Mouse (Mus musculus) MEL (cell line): Measurements from ENCODE around the gene Nptn. TPM values are rescaled to one million over a fixed set of nuclear protein-coding genes. Genes with fewer than 3 reads are reported as not detected.

Experiments
- DNase-seq: peaks from one replicate; pipeline ENCODE4 v3.0.0; 2011; ENCODE audit warnings: low read depth, low spot score
- H3K27ac ChIP-seq: 2 replicates; pipeline ENCODE4 v1.5.1; 2012; ENCODE audit warnings: low read depth, mild to moderate bottlenecking, control low read depth, low read length, moderate library complexity; ENCODE audit not compliant: control insufficient read depth
- H3K27me3 ChIP-seq, 2 experiments: fragments of 150-350 bp in 1 of 2; sonication (generic) in 1 of 2; 2 replicates each; pipeline ENCODE4 v1.6.1; 2012; ENCODE audit warnings: low read length in 2 of 2, mild to moderate bottlenecking in 2 of 2, improper control_type of control experiment in 1 of 2, moderate library complexity in 1 of 2; ENCODE audit not compliant: insufficient read depth in 2 of 2, control insufficient read depth in 1 of 2
- H3K36me3 ChIP-seq, 2 experiments: 2 replicates each; pipeline ENCODE4 v1.6.1; 2012 to 2014; ENCODE audit warnings: low read length in 2 of 2, improper control_type of control experiment in 1 of 2, inconsistent platforms in 1 of 2, mild to moderate bottlenecking in 1 of 2; ENCODE audit not compliant: insufficient read depth in 2 of 2, control insufficient read depth in 1 of 2
- H3K4me1 ChIP-seq, 2 experiments: fragments of 150-350 bp in 1 of 2; sonication (generic) in 1 of 2; 2 replicates each; pipeline ENCODE4 v1.6.1; 2012; ENCODE audit warnings: low read length in 2 of 2, improper control_type of control experiment in 1 of 2, mild to moderate bottlenecking in 1 of 2; ENCODE audit not compliant: insufficient read depth in 2 of 2, control insufficient read depth in 1 of 2
- H3K4me3 ChIP-seq, 2 experiments: fragments of 150-350 bp in 1 of 2; sonication (generic) in 1 of 2; 2 replicates each; pipeline ENCODE4 v1.5.1; 2012; ENCODE audit warnings: low read depth in 2 of 2, low read length in 2 of 2, mild to moderate bottlenecking in 2 of 2, moderate library complexity in 2 of 2, control low read depth in 1 of 2, improper control_type of control experiment in 1 of 2; ENCODE audit not compliant: control insufficient read depth in 1 of 2, insufficient read depth in 1 of 2
- H3K79me2 ChIP-seq: 2 replicates; pipeline ENCODE4 v1.6.1; 2012; ENCODE audit warnings: mild to moderate bottlenecking, low read length, moderate library complexity; ENCODE audit not compliant: control insufficient read depth, poor library complexity, insufficient read depth
- H3K9ac ChIP-seq: 2 replicates; pipeline ENCODE4 v1.6.1; 2012; ENCODE audit warnings: low read depth, mild to moderate bottlenecking, control low read depth, low read length, moderate library complexity; ENCODE audit not compliant: control insufficient read depth, poor library complexity, severe bottlenecking
- H3K9me3 ChIP-seq: fragments of 150-350 bp; sonication (generic); replicated peaks from 2 replicates; pipeline ENCODE4 v1.6.1; 2012; ENCODE audit warnings: mild to moderate bottlenecking, low read length, improper control_type of control experiment, moderate library complexity; ENCODE audit not compliant: insufficient read depth
- CHD1 ChIP-seq: IDR thresholded peaks from 2 replicates; pipeline ENCODE4 v1.6.1; 2012; ENCODE audit warnings: low read depth, mild to moderate bottlenecking, inconsistent platforms, low read length, improper control_type of control experiment
- CHD2 ChIP-seq: IDR thresholded peaks from 2 replicates; pipeline ENCODE4 v1.6.1; 2011; ENCODE audit warnings: low read length, improper control_type of control experiment
- CTCF ChIP-seq, 3 experiments: IDR thresholded peaks in 2 of 3; conservative IDR thresholded peaks in 1 of 3; 2 replicates each; pipeline ENCODE4 v1.5.1; 2011 to 2012; ENCODE audit warnings: low read length in 3 of 3, low read depth in 2 of 3, mild to moderate bottlenecking in 2 of 3, improper control_type of control experiment in 1 of 3, inconsistent platforms in 1 of 3, mixed read lengths in 1 of 3, moderate library complexity in 1 of 3; ENCODE audit not compliant: control insufficient read depth in 1 of 3, insufficient read depth in 1 of 3, poor library complexity in 1 of 3, severe bottlenecking in 1 of 3
- EP300 ChIP-seq, 2 experiments: IDR thresholded peaks; 2 replicates each; pipeline ENCODE4 v1.6.1; 2011; ENCODE audit warnings: improper control_type of control experiment in 2 of 2, low read length in 2 of 2, low read depth in 1 of 2, mild to moderate bottlenecking in 1 of 2
- JUND ChIP-seq: IDR thresholded peaks from 2 replicates; pipeline ENCODE4 v1.6.1; 2011; ENCODE audit warnings: low read depth, mild to moderate bottlenecking, improper control_type of control experiment, low read length
- KAT2A ChIP-seq: conservative IDR thresholded peaks from 2 replicates; pipeline ENCODE4 v1.6.1; 2012; ENCODE audit warnings: low read depth, low read length, improper control_type of control experiment, inconsistent platforms
- MAFK ChIP-seq: IDR thresholded peaks from 2 replicates; pipeline ENCODE4 v1.6.1; 2011; ENCODE audit warnings: low read depth, mild to moderate bottlenecking, low read length, improper control_type of control experiment, borderline replicate concordance
- MAX ChIP-seq: IDR thresholded peaks from 2 replicates; pipeline ENCODE4 v1.6.1; 2011; ENCODE audit warnings: low read length, improper control_type of control experiment
- MAZ ChIP-seq: IDR thresholded peaks from 2 replicates; pipeline ENCODE4 v1.6.1; 2012; ENCODE audit warnings: low read depth, mild to moderate bottlenecking, inconsistent platforms, low read length, improper control_type of control experiment
- MEF2A ChIP-seq: IDR thresholded peaks from 2 replicates; pipeline ENCODE4 v1.6.1; 2014; ENCODE audit warnings: low read depth, mild to moderate bottlenecking, inconsistent platforms, low read length, improper control_type of control experiment; ENCODE audit not compliant: poor library complexity, insufficient replicate concordance, severe bottlenecking; ENCODE audit errors: extremely low read depth
- MXI1 ChIP-seq: IDR thresholded peaks from 2 replicates; pipeline ENCODE4 v1.6.1; 2011; ENCODE audit warnings: mild to moderate bottlenecking, low read depth, low read length, improper control_type of control experiment
- MYB ChIP-seq: IDR thresholded peaks from 2 replicates; pipeline ENCODE4 v1.6.1; 2011; ENCODE audit warnings: mild to moderate bottlenecking, low read depth, low read length, improper control_type of control experiment
- NRF1 ChIP-seq: IDR thresholded peaks from 2 replicates; pipeline ENCODE4 v1.6.1; 2014; ENCODE audit warnings: low read depth, mild to moderate bottlenecking, inconsistent platforms, low read length, improper control_type of control experiment, moderate library complexity; ENCODE audit not compliant: poor library complexity, insufficient read depth, severe bottlenecking
- RAD21 ChIP-seq: IDR thresholded peaks from 2 replicates; pipeline ENCODE4 v1.6.1; 2011; ENCODE audit warnings: mild to moderate bottlenecking, low read depth, low read length, improper control_type of control experiment
- RCOR1 ChIP-seq: IDR thresholded peaks from 2 replicates; pipeline ENCODE4 v1.6.1; 2012; ENCODE audit warnings: low read depth, mild to moderate bottlenecking, inconsistent platforms, low read length, improper control_type of control experiment
- SMC3 ChIP-seq: IDR thresholded peaks from 2 replicates; pipeline ENCODE4 v1.6.1; 2011; ENCODE audit warnings: low read depth, low read length, improper control_type of control experiment
- TBP ChIP-seq: IDR thresholded peaks from 2 replicates; pipeline ENCODE4 v1.8.0; 2011; ENCODE audit warnings: low read depth, low read length, improper control_type of control experiment
- TCF12 ChIP-seq: IDR thresholded peaks from 2 replicates; pipeline ENCODE4 v1.6.1; 2014; ENCODE audit warnings: low read depth, mild to moderate bottlenecking, inconsistent platforms, low read length, improper control_type of control experiment, moderate library complexity
- USF1 ChIP-seq: IDR thresholded peaks from 2 replicates; pipeline ENCODE4 v1.6.1; 2014; ENCODE audit warnings: low read depth, mild to moderate bottlenecking, inconsistent platforms, low read length, improper control_type of control experiment, moderate library complexity
- ZC3H11A ChIP-seq: IDR thresholded peaks from 2 replicates; pipeline ENCODE4 v1.6.1; 2012; ENCODE audit warnings: low read depth, mild to moderate bottlenecking, inconsistent platforms, low read length, improper control_type of control experiment
- ZNF384 ChIP-seq: IDR thresholded peaks from 2 replicates; pipeline ENCODE4 v1.6.1; 2012; ENCODE audit warnings: low read depth, mild to moderate bottlenecking, inconsistent platforms, low read length, improper control_type of control experiment
- polyA plus RNA-seq, 2 experiments: library from polyadenylated mRNA; stranded (reverse) in 1 of 2; unstranded in 1 of 2; fragments of >175 nt in 1 of 2; fragments of >200 nt in 1 of 2; gene quantifications; 2 replicates each; pipeline versions ENCODE4 v1.2.1 to v1.2.4; 2012; ENCODE audit warnings: low replicate concordance in 2 of 2, low read depth in 1 of 2; ENCODE audit not compliant: insufficient read length in 2 of 2, insufficient read depth in 1 of 2, missing spikeins in 1 of 2
- total RNA-seq: library from RNA; depleted of rRNA; stranded (reverse); fragments of 300-350 nt; gene quantifications from 2 replicates; pipeline ENCODE4 v1.2.3, GENCODE M21; 2012

Nptn gene
- total and polyA plus RNA-seq, 3 experiments, result 71.4 to 199 TPM; not detected in 1

GRCm38 (mm10) chr9:58578669-58579068 is 3.4 kb upstream of the Nptn start:
- H3K4me3 ChIP-seq, result no peak overlapping the region
- TF ChIP-seq USF1 (no peak), CHD2 (no peak), MAFK (no peak), CHD1 (no peak), MEF2A (no peak), TCF12 (no peak), SMC3 (peak; percentile 82), CTCF (IDR thresholded peaks at IDR 0.05 in 2 of 3, conservative IDR thresholded peaks at IDR 0.05 in 1 of 3; ENCODE audit: control insufficient read depth in 1 of 3, insufficient read depth in 1 of 3, low read depth in 2 of 3, low read length in 3 of 3, poor library complexity in 1 of 3, severe bottlenecking in 1 of 3) (peak; percentile 69 to 92 (median 79)), EP300 (IDR thresholded peaks at IDR 0.05; ENCODE audit: low read depth in 1 of 2, low read length in 2 of 2) (0 out of 4 replicates have a peak, but pooled peaks of 1 of the 2 experiments have one; percentile 3), MAZ (no peak), TBP (no peak), NRF1 (no peak), RAD21 (peak; percentile 71), ZNF384 (peak; percentile 42; the same call in 1 of the 2 replicates), JUND (0 out of 2 replicates have a peak, but pooled peaks have one; percentile 13), ZC3H11A (peak; percentile 75), MYB (no peak), RCOR1 (0 out of 2 replicates have a peak, but pooled peaks have one; percentile 19), MAX (no peak), MXI1 (no peak), KAT2A (no peak)
- no peak overlapping the region for H3K27ac ChIP-seq
- H3K9me3 ChIP-seq, result no peaks in the 10 kb centered on the region
- peaks cover 0 to 6% of the 10 kb centered on the region in 2 experiments; a peak in 2 of 4 replicates for H3K36me3 ChIP-seq
- DNase-seq, result peak; percentile 86
- peaks cover 0 to 6% of the 10 kb centered on the region in 2 experiments; a peak in 2 of 4 replicates for H3K4me1 ChIP-seq
- peaks cover 0 to 2% of the 10 kb centered on the region in 2 experiments; a peak in 1 of 4 replicates for H3K27me3 ChIP-seq
- no peak overlapping the region for H3K9ac ChIP-seq
- peaks cover 13% of the 10 kb centered on the region for H3K79me2 ChIP-seq
